Mouse (Mus musculus) kidney, postnatal 0 days (tissue): ENCODE results near the gene Jmjd8. TPM values are rescaled to one million over a fixed set of nuclear protein-coding genes. Genes with fewer than 3 reads are reported as not detected.
"Not testable (repeated sequence)": the region's sequence is repeated elsewhere in the genome, so short reads cannot be mapped to it uniquely, and the experiment has no call there.

ENCODE experiments used
- ATAC-seq: fragments of 200-750 bp; cut with Nextera tagmentation; replicated peaks from 2 replicates; pipeline ENCODE4 v1.8.0; 2017; ENCODE audit warnings: low read depth, moderate number of reproducible peaks, moderate TSS enrichment, moderate library complexity; ENCODE audit not compliant: low FRiP score
- DNase-seq: peaks from one replicate; pipeline ENCODE4 v3.0.0-alpha.2; 2016; ENCODE audit warnings: low spot score
- H3K27ac ChIP-seq: fragments of 300-500 bp; sonication (generic); 2 replicates; pipeline ENCODE4 v1.5.1; 2014; ENCODE audit warnings: mild to moderate bottlenecking
- H3K27me3 ChIP-seq: fragments of 300-500 bp; sonication (generic); 2 replicates; pipeline ENCODE4 v1.6.1; 2014; ENCODE audit warnings: low read length, mixed read lengths; ENCODE audit not compliant: insufficient read depth
- H3K36me3 ChIP-seq: fragments of 300-500 bp; sonication (generic); 2 replicates; pipeline ENCODE4 v1.6.1; 2014; ENCODE audit warnings: low read length, mixed read lengths; ENCODE audit not compliant: insufficient read depth
- H3K4me1 ChIP-seq: fragments of 300-500 bp; sonication (generic); replicated peaks from 2 replicates; pipeline ENCODE4 v1.6.1; 2014; ENCODE audit warnings: antibody characterized with exemption, low read length, mixed read lengths; ENCODE audit not compliant: insufficient read depth
- H3K4me2 ChIP-seq: fragments of 300-500 bp; sonication (generic); 2 replicates; pipeline ENCODE4 v1.6.1; 2014; ENCODE audit warnings: mild to moderate bottlenecking, low read length, moderate library complexity, mixed read lengths
- H3K4me3 ChIP-seq: fragments of 300-500 bp; sonication (generic); replicated peaks from 2 replicates; pipeline ENCODE4 v1.5.1; 2014; ENCODE audit warnings: low read depth, low read length
- H3K9ac ChIP-seq: fragments of 300-500 bp; sonication (generic); 2 replicates; pipeline ENCODE4 v1.6.1; 2014; ENCODE audit warnings: low read depth, low read length
- H3K9me3 ChIP-seq: fragments of 300-500 bp; sonication (generic); replicated peaks from 2 replicates; pipeline ENCODE4 v1.6.1; 2016; ENCODE audit warnings: low read length, inconsistent platforms, mixed read lengths
- CTCF ChIP-seq: IDR thresholded peaks from 2 replicates; pipeline ENCODE4 v1.5.1; 2016; ENCODE audit warnings: antibody characterized with exemption, low read depth, mild to moderate bottlenecking, moderate library complexity
- WGBS: fragments of 180-500 bp; shearing (Covaris S2); extraction: QIAGEN DNeasy Blood & Tissue Kit; methylation state at CpG from one replicate; pipeline ENCODE4 v1.1.7; 2014; 5-methylcytosine and 5-hydroxymethylcytosine counted together
- polyA plus RNA-seq: library from polyadenylated mRNA; unstranded; fragments of >200 nt; fragmentation: Nextera tagmentation; extraction: Ambion mirVana; gene quantifications from 2 replicates; pipeline ENCODE4 v1.2.1, GENCODE M21; 2015

Gene Jmjd8
- polyA plus RNA-seq, 1 experiment from 2014 or later: 53.1 TPM

GRCm38 (mm10) chr17:25869498-25869897 lies 40.8 kb downstream of the Jmjd8 start:
- Histone ChIP-seq H3K36me3 (no peaks in the 10 kb centered on the region), H3K27ac (no peak overlapping the region), H3K4me2 (no peak overlapping the region), H3K27me3 (no peaks in the 10 kb centered on the region), H3K9ac (no peak overlapping the region), H3K4me3 (no peak overlapping the region), H3K9me3 (no peaks in the 10 kb centered on the region), H3K4me1 (peaks cover 12% of the 10 kb centered on the region)
- no peak for TF ChIP-seq CTCF
- no peak for DNase-seq
- ATAC-seq: no peak
- 86% methylated on average over 8 of the region's 8 CpGs for WGBS

DNA sequence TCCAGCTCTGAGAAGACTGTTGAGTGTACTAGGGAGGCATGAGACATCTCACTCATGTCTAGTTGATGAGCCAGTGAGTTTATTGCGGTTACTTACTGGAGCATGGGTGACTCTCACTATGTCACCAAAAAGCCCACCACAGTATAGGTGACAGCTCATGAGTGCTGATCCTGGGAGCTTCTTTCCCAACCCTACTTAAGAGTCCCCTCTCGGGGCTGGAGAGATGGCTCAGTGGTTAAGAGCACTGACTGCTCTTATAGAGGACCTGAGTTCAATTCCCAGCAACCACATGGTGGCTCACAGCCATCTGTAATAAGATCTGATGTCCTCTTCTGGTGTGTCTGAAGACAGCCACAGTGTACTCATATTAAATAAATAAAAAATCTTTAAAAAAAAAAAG lies 41.3 kb downstream of the Jmjd8 start:
- Histone ChIP-seq H3K4me3 (no peak overlapping the region), H3K4me1 (peaks cover 12% of the 10 kb centered on the region)
- WGBS: 81% methylated on average over 2 of the region's 2 CpGs

GRCm38 (mm10) chr17:25871566-25871965 lies 42.9 kb downstream of the Jmjd8 start:
- H3K27me3 ChIP-seq, H3K4me2 ChIP-seq, H3K9ac ChIP-seq, H3K4me3 ChIP-seq, H3K27ac ChIP-seq, DNase-seq, ATAC-seq, H3K9me3 ChIP-seq, H3K36me3 ChIP-seq: not testable (repeated sequence)
- H3K4me1 ChIP-seq: peaks cover 20% of the 10 kb centered on the region

More for the DNA sequence above, 41.3 kb downstream of the Jmjd8 start:
- Histone ChIP-seq H3K4me2 (no peak overlapping the region), H3K27me3 (no peaks in the 10 kb centered on the region), H3K9ac (no peak overlapping the region), H3K36me3 (no peaks in the 10 kb centered on the region), H3K9me3 (no peaks in the 10 kb centered on the region), H3K27ac (no peak overlapping the region)
- ATAC-seq (no peak), DNase-seq (no peak)
- no peak for TF ChIP-seq CTCF

- no peak for TF ChIP-seq CTCF
- Histone ChIP-seq H3K36me3 (no peaks in the 10 kb centered on the region), H3K4me2 (no peak overlapping the region), H3K27me3 (no peaks in the 10 kb centered on the region), H3K4me1 (peaks cover 17% of the 10 kb centered on the region), H3K4me3 (no peak overlapping the region), H3K27ac (peak overlapping the region; percentile 47; the same call in 1 of the 2 replicates), H3K9ac (no peak overlapping the region), H3K9me3 (no peaks in the 10 kb centered on the region)
- ATAC-seq (no peak), DNase-seq (no peak)
- 79% methylated on average over 3 of the region's 3 CpGs for WGBS
These were observed 44.0 kb downstream of the Jmjd8 start for GRCm38 (mm10) chr17:25872676-25873075.

DNA sequence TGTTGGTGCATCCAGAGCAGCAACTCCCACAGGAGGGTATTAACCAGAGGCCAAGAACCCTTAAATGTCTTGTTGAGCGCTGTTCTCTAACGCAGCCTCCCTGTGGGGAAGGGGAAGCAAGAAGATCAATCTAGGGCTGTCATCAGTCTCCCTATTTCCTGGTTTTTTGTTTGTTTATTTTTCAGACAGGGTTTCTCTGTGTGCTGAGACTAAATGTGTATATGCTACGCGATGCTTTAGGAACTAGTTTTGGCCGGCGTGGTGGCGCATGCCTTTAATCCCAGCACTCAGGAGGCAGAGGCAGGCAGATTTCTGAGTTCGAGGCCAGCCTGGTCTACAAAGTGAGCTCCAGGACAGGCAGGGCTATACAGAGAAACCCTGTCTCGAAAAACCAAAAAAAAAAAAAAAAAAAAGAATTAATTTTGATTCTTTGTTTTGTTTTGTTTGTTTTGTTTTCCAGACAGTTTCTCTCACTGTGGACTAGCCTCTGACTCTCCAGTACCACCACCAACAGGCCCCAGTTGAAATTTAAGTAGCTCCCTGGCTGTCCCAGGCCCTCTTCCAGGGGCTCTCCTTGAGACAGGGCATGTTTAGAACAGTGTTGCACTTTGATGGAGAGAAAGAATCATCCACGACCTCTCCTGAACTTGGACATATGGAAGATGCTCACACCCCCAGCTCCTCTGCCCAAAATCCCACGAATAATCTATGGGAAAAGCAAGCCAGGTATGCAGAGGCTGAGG lies 44.9 kb downstream of the Jmjd8 start:
- peak overlapping the region; percentile 84 for H3K27ac ChIP-seq
- 74% methylated on average over 11 of the region's 11 CpGs for WGBS
- H3K27me3 ChIP-seq: no peaks in the 10 kb centered on the region
- peaks cover 13% of the 10 kb centered on the region for H3K4me1 ChIP-seq
- TF ChIP-seq CTCF: no peak
- no peak overlapping the region for H3K4me3 ChIP-seq
- peak overlapping the region; percentile 73 for H3K4me2 ChIP-seq
- H3K36me3 ChIP-seq: 0 out of 2 replicates have a peak, but pooled peaks cover 4% of the 10 kb centered on the region
- no peak for ATAC-seq
- no peak for DNase-seq
- no peak overlapping the region for H3K9ac ChIP-seq
- H3K9me3 ChIP-seq: no peaks in the 10 kb centered on the region

DNA sequence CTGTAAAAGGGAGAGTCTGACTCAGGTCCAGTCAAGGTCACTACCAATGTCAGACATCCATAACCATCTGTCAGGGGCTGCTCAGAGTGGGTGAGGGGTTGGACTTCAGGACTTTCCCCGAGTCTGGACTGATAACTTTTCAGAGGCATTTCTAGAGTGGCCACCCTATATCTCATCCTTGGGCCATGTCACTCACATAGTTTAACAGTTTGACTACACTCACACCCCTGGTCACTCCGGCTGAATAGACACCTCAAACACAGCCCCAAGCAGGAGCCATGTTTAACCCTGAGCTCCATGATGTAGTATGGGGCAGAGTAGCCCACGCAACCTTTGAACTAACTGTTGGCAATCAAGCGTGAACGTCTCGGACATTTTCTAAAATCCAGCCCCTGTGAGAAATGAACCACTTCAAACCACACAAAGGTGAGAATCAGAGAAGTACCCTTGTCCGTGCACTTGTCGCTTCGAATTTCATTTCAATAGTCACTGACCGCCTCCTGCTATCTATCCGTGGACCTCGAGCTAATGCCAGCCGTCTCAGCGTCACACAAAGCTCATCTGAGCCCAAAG lies 45.6 kb downstream of the Jmjd8 start:
- DNase-seq: no peak
- Histone ChIP-seq H3K9ac (peak overlapping the region; percentile 46; the same call in 1 of the 2 replicates), H3K9me3 (no peaks in the 10 kb centered on the region), H3K27ac (peak overlapping the region; percentile 84), H3K27me3 (no peaks in the 10 kb centered on the region), H3K4me3 (peak overlapping the region; percentile 54), H3K4me2 (peak overlapping the region; percentile 73), H3K4me1 (peaks cover 9% of the 10 kb centered on the region), H3K36me3 (0 out of 2 replicates have a peak, but pooled peaks cover 8% of the 10 kb centered on the region)
- peak; percentile 9; the same call in 1 of the 2 replicates for ATAC-seq
- TF ChIP-seq CTCF: no peak
- 7% methylated on average over 14 of the region's 14 CpGs for WGBS
